Mouse (Mus musculus) heart, embryonic 10.5 days (tissue): ENCODE measurements around the gene Topors. TPM values are rescaled to one million over a fixed set of nuclear protein-coding genes. Genes with fewer than 3 reads are reported as not detected.
A peak's percentile ranks its signal among the peaks of the same experiment; 100 is the strongest.

Experiments
- DNase-seq: peaks from one replicate; pipeline ENCODE4 v3.0.0-alpha.2; 2017; ENCODE audit warnings: low spot score
- H3K27ac ChIP-seq: fragments of 300-500 bp; sonication (generic); 2 replicates; pipeline ENCODE4 v1.5.1; 2016; ENCODE audit warnings: mild to moderate bottlenecking
- H3K27me3 ChIP-seq: fragments of 300-500 bp; sonication (generic); 2 replicates; pipeline ENCODE4 v1.6.1; 2016; ENCODE audit warnings: mild to moderate bottlenecking; ENCODE audit not compliant: poor library complexity, insufficient read depth, severe bottlenecking
- H3K36me3 ChIP-seq: fragments of 300-500 bp; sonication (generic); 2 replicates; pipeline ENCODE4 v1.6.1; 2016; ENCODE audit warnings: mild to moderate bottlenecking, moderate library complexity
- H3K4me1 ChIP-seq: fragments of 300-500 bp; sonication (generic); 2 replicates; pipeline ENCODE4 v1.6.1; 2016; ENCODE audit warnings: mild to moderate bottlenecking
- H3K4me3 ChIP-seq: fragments of 300-500 bp; sonication (generic); 2 replicates; pipeline ENCODE4 v1.5.1; 2016; ENCODE audit warnings: mild to moderate bottlenecking, moderate library complexity
- H3K9me3 ChIP-seq: fragments of 300-500 bp; sonication (generic); 2 replicates; pipeline ENCODE4 v1.6.1; 2016; ENCODE audit warnings: mild to moderate bottlenecking, moderate library complexity
- WGBS: fragments of 180-500 bp; shearing (Covaris S2); methylation state at CpG from one replicate; pipeline ENCODE4 v1.1.7; 2016; 5-methylcytosine and 5-hydroxymethylcytosine counted together
- polyA plus RNA-seq: library from polyadenylated mRNA; unstranded; fragments of >200 nt; fragmentation: Nextera tagmentation; extraction: Ambion mirVana; gene quantifications from 2 replicates; pipeline ENCODE4 v1.2.1, GENCODE M21; 2016

Gene Topors
- polyA plus RNA-seq, 1 experiment from 2014 or later, result 40.9 TPM

DNA sequence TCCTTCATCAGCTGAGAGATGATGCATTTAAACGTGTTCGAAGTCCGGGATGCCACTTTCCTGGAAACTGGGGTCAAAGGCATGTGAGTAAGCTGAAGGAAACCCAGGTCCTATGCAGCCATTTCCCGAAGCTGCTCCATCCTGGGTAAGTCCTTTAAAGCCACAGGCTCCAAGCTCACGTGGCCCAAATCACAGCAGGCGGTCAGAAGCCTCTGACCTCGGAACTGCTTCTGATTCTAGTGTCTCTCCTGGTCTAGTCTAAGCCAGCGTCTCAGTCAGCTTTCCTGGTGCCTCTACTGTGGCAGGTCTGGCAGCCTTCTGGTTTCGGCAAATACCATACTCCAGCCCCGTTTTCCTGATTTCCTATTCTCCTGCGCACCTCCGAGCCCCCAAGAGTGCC, 49.2 kb downstream of the Topors start:
- 14% methylated on average over 12 of the region's 12 CpGs for WGBS
- no peak overlapping the region for H3K27ac ChIP-seq
- H3K9me3 ChIP-seq, result no peaks in the 10 kb centered on the region
- DNase-seq, result no peak
- H3K4me3 ChIP-seq, result 0 out of 2 replicates have a peak overlapping the region, but pooled peaks have one; percentile 13
- peaks cover 10% of the 10 kb centered on the region; the same call in 1 of the 2 replicates for H3K27me3 ChIP-seq
- H3K4me1 ChIP-seq, result no peaks in the 10 kb centered on the region; the same call in 1 of the 2 replicates
- H3K36me3 ChIP-seq, result no peaks in the 10 kb centered on the region

DNA sequence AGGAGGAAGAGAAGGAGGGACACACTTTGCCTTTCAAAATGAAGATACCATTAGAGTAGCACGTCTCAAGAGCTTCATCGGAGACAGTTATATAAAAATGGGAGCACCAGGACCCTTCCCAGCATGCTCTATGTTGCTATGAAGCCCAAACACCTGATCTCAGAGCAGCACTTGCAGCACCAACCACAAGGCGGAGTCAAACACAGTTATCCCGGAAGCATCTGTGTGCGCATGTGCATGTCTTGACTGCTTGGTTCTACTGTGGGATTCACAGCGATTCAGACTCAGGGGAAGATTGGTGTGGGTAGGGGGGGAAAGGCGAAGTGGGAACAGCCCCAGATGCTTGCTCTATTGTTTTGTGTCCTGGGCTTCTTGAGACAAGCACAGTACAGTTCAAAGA, 51.3 kb downstream of the Topors start:
- Histone ChIP-seq H3K27ac (no peak overlapping the region), H3K4me1 (no peaks in the 10 kb centered on the region; the same call in 1 of the 2 replicates), H3K9me3 (no peaks in the 10 kb centered on the region), H3K4me3 (no peak overlapping the region), H3K27me3 (peaks cover 10% of the 10 kb centered on the region; the same call in 1 of the 2 replicates), H3K36me3 (no peaks in the 10 kb centered on the region)
- DNase-seq, result peak; percentile 76
- 65% methylated on average over 7 of the region's 7 CpGs for WGBS

DNA sequence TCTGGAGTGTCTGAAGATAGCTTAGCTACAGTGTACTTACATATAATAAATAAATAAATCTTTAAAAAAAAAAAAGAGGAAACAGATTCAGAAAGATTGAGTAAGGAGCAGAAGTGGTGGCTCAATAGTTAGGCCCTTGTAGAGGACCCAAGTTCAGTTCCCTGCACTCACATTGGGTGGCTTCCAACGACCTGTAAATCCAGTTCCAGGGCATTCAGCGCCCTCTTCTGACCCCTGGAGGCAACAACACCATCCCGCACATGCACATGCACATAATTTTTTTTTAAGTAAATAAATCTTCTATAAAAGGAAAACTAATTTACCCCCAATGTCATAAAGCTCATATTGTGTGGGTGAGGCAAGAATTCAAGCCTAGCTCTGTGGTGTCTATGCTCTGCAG, 51.7 kb downstream of the Topors start:
- H3K27ac ChIP-seq, result no peak overlapping the region
- DNase-seq, result no peak
- no peak overlapping the region for H3K4me3 ChIP-seq
- peaks cover 10% of the 10 kb centered on the region; the same call in 1 of the 2 replicates for H3K27me3 ChIP-seq
- H3K4me1 ChIP-seq, result no peaks in the 10 kb centered on the region; the same call in 1 of the 2 replicates
- H3K36me3 ChIP-seq, result no peaks in the 10 kb centered on the region
- WGBS, result 59% methylated on average over 3 of the region's 3 CpGs
- H3K9me3 ChIP-seq, result no peaks in the 10 kb centered on the region

DNA sequence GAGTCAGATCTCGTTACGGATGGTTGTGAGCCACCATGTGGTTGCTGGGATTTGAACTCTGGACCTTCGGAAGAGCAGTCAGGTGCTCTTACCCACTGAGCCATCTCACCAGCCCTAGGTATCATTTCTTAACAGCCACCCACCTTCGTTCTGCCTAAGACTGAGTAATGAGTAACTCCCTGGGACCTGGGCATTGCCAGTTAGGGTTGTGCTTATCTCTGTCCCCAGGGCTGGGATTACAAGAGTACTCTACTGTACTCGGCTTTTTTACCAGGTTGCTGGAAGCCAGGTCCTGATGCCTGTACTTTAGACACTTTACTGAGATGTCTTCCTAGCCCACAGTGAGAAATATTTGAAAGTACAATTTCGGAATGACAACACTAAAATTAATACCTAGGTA, 57.5 kb downstream of the Topors start:
- no peaks in the 10 kb centered on the region for H3K36me3 ChIP-seq
- H3K9me3 ChIP-seq, result no peaks in the 10 kb centered on the region
- DNase-seq, result no peak
- no peak overlapping the region for H3K27ac ChIP-seq
- H3K4me1 ChIP-seq, result no peaks in the 10 kb centered on the region
- no peak overlapping the region for H3K4me3 ChIP-seq
- WGBS, result 81% methylated on average over 4 of the region's 6 CpGs
- H3K27me3 ChIP-seq, result no peaks in the 10 kb centered on the region

Other genes with a start within 250 kb of the Topors start
- 34.6 and 39.5 TPM in 2 replicates for gene Aco1, start 126.8 kb downstream of the Topors start, polyA plus RNA-seq
- 3.8 and 4.0 TPM in 2 replicates for gene Ddx58, start 30.0 kb downstream of the Topors start, polyA plus RNA-seq
- gene Smim27, start 271 bp downstream of the Topors start, polyA plus RNA-seq, result 16.3 and 23.2 TPM in 2 replicates
- 439 and 487 TPM in 2 replicates for gene Ndufb6, start 9.6 kb upstream of the Topors start, polyA plus RNA-seq
- 0.18 and 0.23 TPM in 2 replicates for gene Tmem215, start 202.3 kb upstream of the Topors start, polyA plus RNA-seq